Mouse (Mus musculus): ENCODE results near the gene Kctd20. TPM values are rescaled to one million over a fixed set of nuclear protein-coding genes. Genes with fewer than 3 reads are reported as not detected.
"Not testable (repeated sequence)": the region's sequence is repeated elsewhere in the genome, so short reads cannot be mapped to it uniquely, and the experiment has no call there.

The Kctd20 gene
- polyA plus RNA-seq, 1 experiment from 2014 or later = 54.5 TPM

- H3K27me3 ChIP-seq (ENCODE audit: insufficient read depth, low read length) = no peaks in the 10 kb centered on the region
- H3K4me1 ChIP-seq (replicated peaks; ENCODE audit: insufficient read depth, low read length) = no peaks in the 10 kb centered on the region
- no peak overlapping the region for H3K4me3 ChIP-seq (replicated peaks; ENCODE audit: low read depth, low read length)
- DNase-seq (ENCODE audit: low spot score) (peak; percentile 19), ATAC-seq (replicated peaks; ENCODE audit: low FRiP score, low read depth) (no peak)
- WGBS = 35% methylated on average over 7 of the region's 7 CpGs
- H3K9me3 ChIP-seq (replicated peaks; ENCODE audit: low read length) = no peaks in the 10 kb centered on the region
- TF ChIP-seq CTCF (IDR thresholded peaks at IDR 0.05; ENCODE audit: low read depth) = no peak
- no peak overlapping the region for H3K9ac ChIP-seq (ENCODE audit: low read depth, low read length)
- H3K4me2 ChIP-seq (ENCODE audit: low read length) = no peak overlapping the region
- H3K36me3 ChIP-seq (ENCODE audit: insufficient read depth, low read length) = peaks cover 26% of the 10 kb centered on the region
- no peak overlapping the region for H3K27ac ChIP-seq
Observed at GRCm38 (mm10) chr17:28992105-28992504, 40.4 kb downstream of the Kctd20 start.

GRCm38 (mm10) chr17:28993004-28993403 lies 41.3 kb downstream of the Kctd20 start:
- not testable (repeated sequence) for DNase-seq (ENCODE audit: low spot score); H3K4me3 ChIP-seq (replicated peaks; ENCODE audit: low read depth, low read length); ATAC-seq (replicated peaks; ENCODE audit: low FRiP score, low read depth); H3K4me1 ChIP-seq (replicated peaks; ENCODE audit: insufficient read depth, low read length); H3K9me3 ChIP-seq (replicated peaks; ENCODE audit: low read length); H3K27me3 ChIP-seq (ENCODE audit: insufficient read depth, low read length); H3K9ac ChIP-seq (ENCODE audit: low read depth, low read length); H3K4me2 ChIP-seq (ENCODE audit: low read length); H3K27ac ChIP-seq
- H3K36me3 ChIP-seq (ENCODE audit: insufficient read depth, low read length) = peaks cover 31% of the 10 kb centered on the region
- WGBS = 100% methylated on average over 1 of the region's 1 CpGs

- Histone ChIP-seq H3K4me1 (replicated peaks; ENCODE audit: insufficient read depth, low read length) (no peaks in the 10 kb centered on the region), H3K4me3 (replicated peaks; ENCODE audit: low read depth, low read length) (no peak overlapping the region), H3K27ac (no peak overlapping the region), H3K9me3 (replicated peaks; ENCODE audit: low read length) (no peaks in the 10 kb centered on the region), H3K4me2 (ENCODE audit: low read length) (no peak overlapping the region), H3K9ac (ENCODE audit: low read depth, low read length) (no peak overlapping the region), H3K27me3 (ENCODE audit: insufficient read depth, low read length) (no peaks in the 10 kb centered on the region), H3K36me3 (ENCODE audit: insufficient read depth, low read length) (peaks cover 38% of the 10 kb centered on the region)
- WGBS = 83% methylated on average over 4 of the region's 4 CpGs
- DNase-seq (ENCODE audit: low spot score) (no peak), ATAC-seq (replicated peaks; ENCODE audit: low FRiP score, low read depth) (no peak)
- no peak for TF ChIP-seq CTCF (IDR thresholded peaks at IDR 0.05; ENCODE audit: low read depth)
Observed at GRCm38 (mm10) chr17:28994615-28995014, 42.9 kb downstream of the Kctd20 start.

- H3K9me3 ChIP-seq (replicated peaks; ENCODE audit: low read length) = no peaks in the 10 kb centered on the region
- 84% methylated on average over 6 of the region's 6 CpGs for WGBS
- DNase-seq (ENCODE audit: low spot score) (no peak), ATAC-seq (replicated peaks; ENCODE audit: low FRiP score, low read depth) (no peak)
- peaks cover 32% of the 10 kb centered on the region; the same call in 1 of the 2 replicates for H3K36me3 ChIP-seq (ENCODE audit: insufficient read depth, low read length)
- no peak overlapping the region for H3K4me2 ChIP-seq (ENCODE audit: low read length)
- H3K9ac ChIP-seq (ENCODE audit: low read depth, low read length) = no peak overlapping the region
- TF ChIP-seq CTCF (IDR thresholded peaks at IDR 0.05; ENCODE audit: low read depth) = no peak
- no peak overlapping the region for H3K4me3 ChIP-seq (replicated peaks; ENCODE audit: low read depth, low read length)
- H3K27me3 ChIP-seq (ENCODE audit: insufficient read depth, low read length) = no peaks in the 10 kb centered on the region
- H3K27ac ChIP-seq = no peak overlapping the region
- no peaks in the 10 kb centered on the region for H3K4me1 ChIP-seq (replicated peaks; ENCODE audit: insufficient read depth, low read length)
Observed at GRCm38 (mm10) chr17:29000465-29000864, 48.7 kb downstream of the Kctd20 start.

GRCm38 (mm10) chr17:29003740-29004139 lies 52.0 kb downstream of the Kctd20 start:
- Histone ChIP-seq H3K36me3 (ENCODE audit: insufficient read depth, low read length) (peaks cover 16% of the 10 kb centered on the region; the same call in 1 of the 2 replicates), H3K4me3 (replicated peaks; ENCODE audit: low read depth, low read length) (no peak overlapping the region), H3K27me3 (ENCODE audit: insufficient read depth, low read length) (no peaks in the 10 kb centered on the region), H3K9ac (ENCODE audit: low read depth, low read length) (no peak overlapping the region), H3K27ac (no peak overlapping the region), H3K4me1 (replicated peaks; ENCODE audit: insufficient read depth, low read length) (no peaks in the 10 kb centered on the region), H3K4me2 (ENCODE audit: low read length) (no peak overlapping the region), H3K9me3 (replicated peaks; ENCODE audit: low read length) (no peaks in the 10 kb centered on the region)
- 77% methylated on average over 1 of the region's 1 CpGs for WGBS
- DNase-seq (ENCODE audit: low spot score) (no peak), ATAC-seq (replicated peaks; ENCODE audit: low FRiP score, low read depth) (no peak)
- no peak for TF ChIP-seq CTCF (IDR thresholded peaks at IDR 0.05; ENCODE audit: low read depth)

- Histone ChIP-seq H3K4me1 (replicated peaks; ENCODE audit: insufficient read depth, low read length) (no peaks in the 10 kb centered on the region), H3K4me2 (ENCODE audit: low read length) (no peak overlapping the region), H3K36me3 (ENCODE audit: insufficient read depth, low read length) (0 out of 2 replicates have a peak, but pooled peaks cover 5% of the 10 kb centered on the region), H3K27me3 (ENCODE audit: insufficient read depth, low read length) (no peaks in the 10 kb centered on the region), H3K9ac (ENCODE audit: low read depth, low read length) (no peak overlapping the region), H3K4me3 (replicated peaks; ENCODE audit: low read depth, low read length) (no peak overlapping the region), H3K27ac (no peak overlapping the region), H3K9me3 (replicated peaks; ENCODE audit: low read length) (no peaks in the 10 kb centered on the region)
- ATAC-seq (replicated peaks; ENCODE audit: low FRiP score, low read depth) = no peak
- TF ChIP-seq CTCF (IDR thresholded peaks at IDR 0.05; ENCODE audit: low read depth) = no peak
- 92% methylated on average over 3 of the region's 3 CpGs for WGBS
- DNase-seq (ENCODE audit: low spot score) = no peak
Observed at GRCm38 (mm10) chr17:29005002-29005401, 53.3 kb downstream of the Kctd20 start.

- Histone ChIP-seq H3K36me3 (ENCODE audit: insufficient read depth, low read length) (no peaks in the 10 kb centered on the region), H3K4me2 (ENCODE audit: low read length) (peak overlapping the region; percentile 92), H3K27ac (peak overlapping the region; percentile 84; the same call in 1 of the 2 replicates), H3K27me3 (ENCODE audit: insufficient read depth, low read length) (no peaks in the 10 kb centered on the region), H3K9ac (ENCODE audit: low read depth, low read length) (peak overlapping the region; percentile 93), H3K4me1 (replicated peaks; ENCODE audit: insufficient read depth, low read length) (no peaks in the 10 kb centered on the region), H3K4me3 (replicated peaks; ENCODE audit: low read depth, low read length) (peak overlapping the region; percentile 95), H3K9me3 (replicated peaks; ENCODE audit: low read length) (no peaks in the 10 kb centered on the region)
- WGBS = 4% methylated on average over 7 of the region's 7 CpGs
- ATAC-seq (replicated peaks; ENCODE audit: low FRiP score, low read depth) (no peak), DNase-seq (ENCODE audit: low spot score) (no peak)
- no peak for TF ChIP-seq CTCF (IDR thresholded peaks at IDR 0.05; ENCODE audit: low read depth)
Observed at GRCm38 (mm10) chr17:29006812-29007211, 55.1 kb downstream of the Kctd20 start.
